Mouse (Mus musculus) myocyte (in vitro differentiated cells): ENCODE results near the gene Zfp787. TPM values are rescaled to one million over a fixed set of nuclear protein-coding genes. Genes with fewer than 3 reads are reported as not detected.

ENCODE experiments used
- H3K27me3 ChIP-seq: one replicate; pipeline ENCODE4 v1.6.1; 2011; ENCODE audit not compliant: control insufficient read depth, insufficient read depth, insufficient read length
- H3K36me3 ChIP-seq: one replicate; pipeline ENCODE4 v1.6.1; 2011; ENCODE audit not compliant: control insufficient read depth, insufficient read depth
- H3K4me2 ChIP-seq: one replicate; pipeline ENCODE4 v1.6.1; 2011; ENCODE audit warnings: low read depth, control low read depth
- H3K4me3 ChIP-seq: one replicate; pipeline ENCODE4 v1.5.1; 2011; ENCODE audit warnings: mild to moderate bottlenecking, control low read depth, moderate library complexity
- H3K79me2 ChIP-seq: one replicate; pipeline ENCODE4 v1.6.1; 2011; ENCODE audit not compliant: control insufficient read depth, insufficient read depth
- H3ac ChIP-seq: one replicate; pipeline ENCODE4 v1.6.1; 2011; ENCODE audit not compliant: control insufficient read depth, insufficient read length
- CEBPB ChIP-seq: IDR thresholded peaks from 2 replicates; pipeline ENCODE4 v1.6.1; 2011; ENCODE audit warnings: mild to moderate bottlenecking, moderate library complexity; ENCODE audit not compliant: poor library complexity, insufficient read depth, severe bottlenecking
- E2F4 ChIP-seq: IDR thresholded peaks from one replicate; pipeline ENCODE4 v1.6.1; 2011; ENCODE audit warnings: mild to moderate bottlenecking, control low read depth, moderate library complexity; ENCODE audit not compliant: insufficient read depth
- MAX ChIP-seq: IDR thresholded peaks from one replicate; pipeline ENCODE4 v1.6.1; 2011; ENCODE audit warnings: low read depth, mild to moderate bottlenecking, control low read depth
- MYOD1 ChIP-seq, 3 experiments: IDR thresholded peaks; one replicate each; pipeline ENCODE4 v1.6.1; 2011; ENCODE audit warnings: control low read depth in 2 of 3, low read depth in 2 of 3, mild to moderate bottlenecking in 2 of 3, moderate library complexity in 1 of 3; ENCODE audit not compliant: insufficient read length in 2 of 3, control insufficient read depth in 1 of 3
- MYOG ChIP-seq, 3 experiments: IDR thresholded peaks; one replicate each; pipeline ENCODE4 v1.6.1; 2011; ENCODE audit warnings: control low read depth in 2 of 3, low read depth in 2 of 3, mild to moderate bottlenecking in 2 of 3; ENCODE audit not compliant: insufficient read length in 2 of 3, control insufficient read depth in 1 of 3, insufficient read depth in 1 of 3
- POLR2A ChIP-seq: IDR thresholded peaks from one replicate; pipeline ENCODE4 v1.6.1; 2011; ENCODE audit warnings: low read depth, mild to moderate bottlenecking, control low read depth, moderate library complexity; ENCODE audit not compliant: insufficient read length
- POLR2AphosphoS2 ChIP-seq: IDR thresholded peaks from one replicate; pipeline ENCODE4 v1.6.1; 2011; ENCODE audit warnings: low read depth, control low read depth; ENCODE audit not compliant: insufficient read length
- REST ChIP-seq: IDR thresholded peaks from one replicate; pipeline ENCODE4 v1.6.1; 2011; ENCODE audit warnings: mild to moderate bottlenecking, control low read depth, moderate library complexity; ENCODE audit not compliant: insufficient read depth, insufficient read length
- SRF ChIP-seq: IDR thresholded peaks from one replicate; pipeline ENCODE4 v1.6.1; 2011; ENCODE audit warnings: low read depth; ENCODE audit not compliant: control insufficient read depth, insufficient read length
- TCF12 ChIP-seq: IDR thresholded peaks from one replicate; pipeline ENCODE4 v1.6.1; 2011; ENCODE audit warnings: mild to moderate bottlenecking, control low read depth; ENCODE audit not compliant: poor library complexity, insufficient read depth, severe bottlenecking
- TCF3 ChIP-seq: IDR thresholded peaks from one replicate; pipeline ENCODE4 v1.6.1; 2011; ENCODE audit warnings: low read depth, control low read depth; ENCODE audit not compliant: insufficient read length
- USF1 ChIP-seq: IDR thresholded peaks from one replicate; pipeline ENCODE4 v1.6.1; 2011; ENCODE audit warnings: low read depth, mild to moderate bottlenecking, control low read depth, moderate library complexity
- polyA plus RNA-seq: library from polyadenylated mRNA; unstranded; fragments of >200 nt; fragmentation: generic; extraction: Trizol; gene quantifications from one replicate; pipeline ENCODE4 v1.2.1, GENCODE M21; 2012; ENCODE audit warnings: missing spikeins

Gene Zfp787
- polyA plus RNA-seq, 1 experiment, result 46.6 TPM

DNA sequence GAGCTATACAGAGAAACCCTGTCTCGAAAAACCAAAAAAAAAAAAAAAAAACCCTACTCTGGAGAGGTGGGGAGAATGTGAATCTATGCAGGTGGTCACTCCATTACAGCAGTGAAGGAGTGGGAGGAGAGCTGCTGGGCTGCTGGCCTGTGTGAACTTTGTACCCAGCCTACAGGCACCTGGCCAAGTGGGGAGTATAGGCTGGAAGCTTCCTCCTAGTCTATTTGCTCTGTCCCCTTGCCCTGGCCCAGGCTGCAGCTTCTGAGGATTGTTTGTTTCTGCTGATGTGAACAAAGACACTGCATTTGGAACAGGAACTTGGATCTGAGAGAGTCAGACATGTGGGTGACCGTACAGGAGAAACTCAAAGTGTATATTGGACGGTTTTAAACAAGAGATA lies 13.6 kb upstream of the Zfp787 start:
- Histone ChIP-seq H3K36me3 (no peaks in the 10 kb centered on the region), H3K79me2 (peaks cover 5% of the 10 kb centered on the region), H3ac (no peak overlapping the region), H3K4me2 (no peak overlapping the region), H3K4me3 (no peak overlapping the region), H3K27me3 (no peaks in the 10 kb centered on the region)
- TF ChIP-seq TCF3, result no peak
- TF ChIP-seq POLR2AphosphoS2, result no peak
- TF ChIP-seq MAX, result no peak
- no peak for TF ChIP-seq MYOD1 (IDR thresholded peaks at IDR 0.05; ENCODE audit: control insufficient read depth in 1 of 3, insufficient read length in 2 of 3, low read depth in 2 of 3)
- TF ChIP-seq REST, result no peak
- TF ChIP-seq SRF, result no peak
- no peak for TF ChIP-seq USF1
- TF ChIP-seq E2F4, result no peak
- no peak for TF ChIP-seq TCF12
- no peak for TF ChIP-seq POLR2A
- no peak for TF ChIP-seq CEBPB
- TF ChIP-seq MYOG (IDR thresholded peaks at IDR 0.05; ENCODE audit: control insufficient read depth in 1 of 3, insufficient read depth in 1 of 3, insufficient read length in 2 of 3, low read depth in 2 of 3), result no peak

DNA sequence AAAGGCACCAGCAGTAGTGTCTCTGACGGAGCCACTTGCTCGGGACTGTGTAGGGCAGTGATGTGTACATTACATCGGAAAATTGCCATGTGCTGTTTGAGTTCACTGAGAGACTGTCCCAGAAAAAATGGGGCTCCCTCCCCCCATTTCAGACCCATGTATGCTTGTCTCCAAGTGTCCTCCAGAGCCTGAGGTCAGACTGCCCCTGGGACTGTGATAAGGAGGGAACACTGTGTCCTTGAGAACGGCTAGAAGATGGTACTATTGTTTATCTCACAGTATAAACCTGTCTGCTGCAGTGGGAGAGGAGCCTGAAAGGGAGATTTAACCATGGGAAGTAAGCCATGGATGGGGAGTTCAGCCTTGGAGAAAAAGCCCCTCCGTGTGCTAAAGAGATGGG lies 8.9 kb upstream of the Zfp787 start:
- Histone ChIP-seq H3K27me3 (no peaks in the 10 kb centered on the region), H3K4me3 (no peak overlapping the region), H3K79me2 (no peaks in the 10 kb centered on the region), H3K36me3 (no peaks in the 10 kb centered on the region), H3ac (no peak overlapping the region), H3K4me2 (no peak overlapping the region)
- no peak for TF ChIP-seq POLR2A
- no peak for TF ChIP-seq SRF
- TF ChIP-seq CEBPB, result no peak
- no peak for TF ChIP-seq MYOD1 (IDR thresholded peaks at IDR 0.05; ENCODE audit: control insufficient read depth in 1 of 3, insufficient read length in 2 of 3, low read depth in 2 of 3)
- no peak for TF ChIP-seq USF1
- TF ChIP-seq REST, result no peak
- no peak for TF ChIP-seq E2F4
- no peak for TF ChIP-seq TCF3
- no peak for TF ChIP-seq POLR2AphosphoS2
- TF ChIP-seq TCF12, result no peak
- TF ChIP-seq MYOG (IDR thresholded peaks at IDR 0.05; ENCODE audit: control insufficient read depth in 1 of 3, insufficient read depth in 1 of 3, insufficient read length in 2 of 3, low read depth in 2 of 3), result no peak
- TF ChIP-seq MAX, result no peak

DNA sequence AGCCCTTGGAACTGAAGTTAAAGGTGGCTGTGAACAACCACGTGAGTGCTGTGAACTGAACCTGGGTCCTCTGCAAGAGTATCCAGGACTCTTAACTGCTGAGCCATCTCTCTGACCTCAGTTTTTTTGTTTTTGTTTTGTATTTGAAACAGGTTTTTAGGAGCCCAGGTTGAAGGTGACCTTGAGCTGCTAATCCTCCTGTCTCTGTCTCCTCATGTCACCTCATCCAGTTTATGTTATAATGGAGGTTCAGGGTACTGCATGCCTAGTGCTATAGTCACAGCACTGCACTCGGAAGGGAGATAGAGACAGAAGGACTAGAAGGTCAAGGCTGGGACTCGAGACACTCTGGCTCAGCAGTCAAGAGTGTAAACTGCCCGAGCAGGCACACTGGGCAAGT lies 6.4 kb upstream of the Zfp787 start:
- no peak overlapping the region for H3ac ChIP-seq
- H3K79me2 ChIP-seq, result no peaks in the 10 kb centered on the region
- no peak overlapping the region for H3K4me3 ChIP-seq
- H3K4me2 ChIP-seq, result no peak overlapping the region
- no peaks in the 10 kb centered on the region for H3K27me3 ChIP-seq
- TF ChIP-seq REST (no peak), MYOD1 (IDR thresholded peaks at IDR 0.05; ENCODE audit: control insufficient read depth in 1 of 3, insufficient read length in 2 of 3, low read depth in 2 of 3) (no peak), E2F4 (no peak), TCF3 (no peak), POLR2AphosphoS2 (no peak), CEBPB (no peak), POLR2A (no peak), USF1 (no peak), SRF (no peak), MAX (no peak), MYOG (IDR thresholded peaks at IDR 0.05; ENCODE audit: control insufficient read depth in 1 of 3, insufficient read depth in 1 of 3, insufficient read length in 2 of 3, low read depth in 2 of 3) (no peak), TCF12 (no peak)
- no peaks in the 10 kb centered on the region for H3K36me3 ChIP-seq

DNA sequence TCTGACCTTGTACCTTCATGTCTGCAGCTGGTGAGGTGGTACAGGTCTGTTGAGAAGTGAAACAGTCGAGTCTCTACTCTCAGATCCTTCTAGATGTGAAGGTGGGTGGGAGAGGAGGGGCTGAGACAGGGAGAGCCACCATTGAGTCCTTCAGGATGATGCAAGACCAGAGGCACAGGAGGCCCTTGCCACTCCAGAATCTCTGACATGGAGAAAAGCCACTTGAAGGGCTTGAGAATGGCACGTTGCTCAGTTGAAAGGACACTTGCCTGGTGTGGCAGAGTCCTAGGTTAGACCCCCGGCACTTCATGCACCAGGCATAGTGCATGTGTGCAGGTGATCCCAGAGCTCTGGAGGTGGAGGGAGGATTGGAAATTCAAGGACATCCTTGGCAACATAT lies 5.7 kb upstream of the Zfp787 start:
- no peak overlapping the region for H3K4me3 ChIP-seq
- no peak overlapping the region for H3K4me2 ChIP-seq
- no peaks in the 10 kb centered on the region for H3K27me3 ChIP-seq
- H3ac ChIP-seq, result no peak overlapping the region
- H3K79me2 ChIP-seq, result no peaks in the 10 kb centered on the region
- no peaks in the 10 kb centered on the region for H3K36me3 ChIP-seq
- TF ChIP-seq MAX (no peak), SRF (no peak), TCF3 (no peak), E2F4 (no peak), CEBPB (no peak), USF1 (no peak), MYOD1 (IDR thresholded peaks at IDR 0.05; ENCODE audit: control insufficient read depth in 1 of 3, insufficient read length in 2 of 3, low read depth in 2 of 3) (no peak), POLR2A (no peak), REST (no peak), MYOG (IDR thresholded peaks at IDR 0.05; ENCODE audit: control insufficient read depth in 1 of 3, insufficient read depth in 1 of 3, insufficient read length in 2 of 3, low read depth in 2 of 3) (no peak), POLR2AphosphoS2 (no peak), TCF12 (no peak)
